Mouse (Mus musculus) stomach, embryonic 14.5 days (tissue): ENCODE results near the gene Pirb. TPM values are rescaled to one million over a fixed set of nuclear protein-coding genes. Genes with fewer than 3 reads are reported as not detected.
A peak's percentile ranks its signal among the peaks of the same experiment; 100 is the strongest.

Experiments
- ATAC-seq: fragments of 200-750 bp; cut with Nextera tagmentation; 2 replicates; pipeline ENCODE4 v1.8.0; 2017; ENCODE audit warnings: low read depth, moderate TSS enrichment; ENCODE audit not compliant: insufficient number of reproducible peaks, insufficient read depth, low FRiP score
- H3K27ac ChIP-seq: fragments of 300-500 bp; sonication (generic); 2 replicates; pipeline ENCODE4 v1.5.1; 2014; ENCODE audit warnings: mild to moderate bottlenecking, low read length, moderate library complexity, mixed read lengths
- H3K27me3 ChIP-seq: fragments of 300-500 bp; sonication (generic); 2 replicates; pipeline ENCODE4 v1.6.1; 2014; ENCODE audit warnings: low read length, control low read depth, mixed read lengths; ENCODE audit not compliant: control insufficient read depth, insufficient read depth
- H3K36me3 ChIP-seq: fragments of 300-500 bp; sonication (generic); 2 replicates; pipeline ENCODE4 v1.6.1; 2014; ENCODE audit warnings: mild to moderate bottlenecking, control low read depth, low read length, moderate library complexity, mixed read lengths; ENCODE audit not compliant: control insufficient read depth, insufficient read depth
- H3K4me1 ChIP-seq: fragments of 300-500 bp; sonication (generic); 2 replicates; pipeline ENCODE4 v1.6.1; 2014; ENCODE audit warnings: low read length, control low read depth, mixed read lengths; ENCODE audit not compliant: control insufficient read depth, insufficient read depth
- H3K4me2 ChIP-seq: fragments of 300-500 bp; sonication (generic); replicated peaks from 2 replicates; pipeline ENCODE4 v1.6.1; 2014; ENCODE audit warnings: low read depth, low read length, control low read depth
- H3K4me3 ChIP-seq: fragments of 300-500 bp; sonication (generic); 2 replicates; pipeline ENCODE4 v1.5.1; 2014; ENCODE audit warnings: low read depth, low read length, control low read depth
- H3K9ac ChIP-seq: fragments of 300-500 bp; sonication (generic); replicated peaks from 2 replicates; pipeline ENCODE4 v1.6.1; 2014; ENCODE audit warnings: low read depth, mild to moderate bottlenecking, control low read depth, low read length, moderate library complexity, mixed read lengths
- H3K9me3 ChIP-seq: fragments of 300-500 bp; sonication (generic); 2 replicates; pipeline ENCODE4 v1.6.1; 2016; ENCODE audit warnings: low read depth, low read length, control low read depth; ENCODE audit not compliant: control insufficient read depth
- WGBS: fragments of 180-500 bp; shearing (Covaris S2); extraction: QIAGEN DNeasy Blood & Tissue Kit; methylation state at CpG from one replicate; pipeline ENCODE4 v1.1.7; 2014; 5-methylcytosine and 5-hydroxymethylcytosine counted together
- polyA plus RNA-seq: library from polyadenylated mRNA; unstranded; fragments of >200 nt; fragmentation: Nextera tagmentation; extraction: Ambion mirVana; gene quantifications from 2 replicates; pipeline ENCODE4 v1.2.1, GENCODE M21; 2014

The Pirb gene
- polyA plus RNA-seq, 1 experiment from 2014 or later, result 0.80 TPM

GRCm38 (mm10) chr7:3684698-3685097 lies 35.5 kb downstream of the Pirb start:
- no peaks in the 10 kb centered on the region for H3K27me3 ChIP-seq
- no peak overlapping the region for H3K4me3 ChIP-seq
- H3K4me1 ChIP-seq, result no peaks in the 10 kb centered on the region
- peaks cover 26% of the 10 kb centered on the region; the same call in 1 of the 2 replicates for H3K36me3 ChIP-seq
- H3K9ac ChIP-seq, result no peak overlapping the region
- 88% methylated on average over 8 of the region's 8 CpGs for WGBS
- no peaks in the 10 kb centered on the region for H3K9me3 ChIP-seq
- no peak overlapping the region for H3K27ac ChIP-seq
- ATAC-seq, result no peak
- H3K4me2 ChIP-seq, result no peak overlapping the region

GRCm38 (mm10) chr7:3683908-3684550 lies 36.2 kb downstream of the Pirb start:
- 87% methylated on average over 10 of the region's 10 CpGs for WGBS
- peaks cover 26% of the 10 kb centered on the region; the same call in 1 of the 2 replicates for H3K36me3 ChIP-seq
- no peak for ATAC-seq
- no peak overlapping the region for H3K4me3 ChIP-seq
- no peak overlapping the region for H3K9ac ChIP-seq
- H3K4me2 ChIP-seq, result no peak overlapping the region
- H3K27ac ChIP-seq, result no peak overlapping the region
- H3K27me3 ChIP-seq, result no peaks in the 10 kb centered on the region
- no peaks in the 10 kb centered on the region for H3K4me1 ChIP-seq
- H3K9me3 ChIP-seq, result no peaks in the 10 kb centered on the region

GRCm38 (mm10) chr7:3677342-3677741 lies 42.8 kb downstream of the Pirb start, which contains the start of gene Tmc4:
Gene Tmc4 (minus strand): TSS chr7:3677553.
- Histone ChIP-seq H3K9ac (no peak within 1 kb of the TSS; the same call in 1 of the 2 replicates), H3K4me2 (peak within 1 kb of the TSS; percentile 45), H3K36me3 (no peaks in the 10 kb centered on the region; the same call in 1 of the 2 replicates), H3K4me1 (no peaks in the 10 kb centered on the region), H3K27ac (peak within 1 kb of the TSS; percentile 28; the same call in 1 of the 2 replicates), H3K27me3 (no peaks in the 10 kb centered on the region), H3K9me3 (no peaks in the 10 kb centered on the region), H3K4me3 (peak within 1 kb of the TSS; percentile 26)
- WGBS, result 49% methylated on average over 9 of the region's 9 CpGs
- ATAC-seq, result peak; percentile 82

GRCm38 (mm10) chr7:3676371-3676770 lies 43.8 kb downstream of the Pirb start:
- 81% methylated on average over 12 of the region's 12 CpGs for WGBS
- ATAC-seq, result peak; percentile 53; the same call in 1 of the 2 replicates

GRCm38 (mm10) chr7:3675228-3675548 lies 45.0 kb downstream of the Pirb start:
- no peaks in the 10 kb centered on the region; the same call in 1 of the 2 replicates for H3K36me3 ChIP-seq
- H3K9ac ChIP-seq, result no peak overlapping the region
- no peaks in the 10 kb centered on the region for H3K9me3 ChIP-seq
- WGBS, result 82% methylated on average over 3 of the region's 3 CpGs
- H3K4me3 ChIP-seq, result no peak overlapping the region
- no peaks in the 10 kb centered on the region for H3K27me3 ChIP-seq
- H3K4me1 ChIP-seq, result no peaks in the 10 kb centered on the region
- no peak overlapping the region for H3K4me2 ChIP-seq
- ATAC-seq, result no peak
- H3K27ac ChIP-seq, result no peak overlapping the region

More at GRCm38 (mm10) chr7:3676371-3676770, 43.8 kb downstream of the Pirb start:
- Histone ChIP-seq H3K36me3 (no peaks in the 10 kb centered on the region; the same call in 1 of the 2 replicates), H3K4me2 (peak overlapping the region; percentile 45), H3K9ac (no peak overlapping the region; the same call in 1 of the 2 replicates), H3K4me1 (no peaks in the 10 kb centered on the region), H3K9me3 (no peaks in the 10 kb centered on the region), H3K27ac (no peak overlapping the region; the same call in 1 of the 2 replicates), H3K4me3 (peak overlapping the region; percentile 26), H3K27me3 (no peaks in the 10 kb centered on the region)

GRCm38 (mm10) chr7:3674507-3675227 lies 45.5 kb downstream of the Pirb start:
- ATAC-seq, result peak; percentile 76; the same call in 1 of the 2 replicates
- Histone ChIP-seq H3K36me3 (no peaks in the 10 kb centered on the region; the same call in 1 of the 2 replicates), H3K27me3 (no peaks in the 10 kb centered on the region)

GRCm38 (mm10) chr7:3666921-3667391 lies 53.2 kb downstream of the Pirb start:
- peaks cover 11% of the 10 kb centered on the region; the same call in 1 of the 2 replicates for H3K36me3 ChIP-seq
- ATAC-seq, result no peak
- H3K27me3 ChIP-seq, result no peaks in the 10 kb centered on the region
- peak overlapping the region; percentile 22; the same call in 1 of the 2 replicates for H3K27ac ChIP-seq
- H3K9me3 ChIP-seq, result no peaks in the 10 kb centered on the region
- WGBS, result 17% methylated on average over 14 of the region's 14 CpGs
- H3K4me3 ChIP-seq, result no peak overlapping the region
- no peak overlapping the region for H3K9ac ChIP-seq
- H3K4me1 ChIP-seq, result 0 out of 2 replicates have a peak, but pooled peaks cover 10% of the 10 kb centered on the region
- H3K4me2 ChIP-seq, result peak overlapping the region; percentile 20

More at GRCm38 (mm10) chr7:3674507-3675227, 45.5 kb downstream of the Pirb start:
- 73% methylated on average over 10 of the region's 10 CpGs for WGBS
- Histone ChIP-seq H3K27ac (no peak overlapping the region), H3K4me1 (no peaks in the 10 kb centered on the region), H3K4me3 (no peak overlapping the region), H3K9me3 (no peaks in the 10 kb centered on the region), H3K9ac (no peak overlapping the region), H3K4me2 (no peak overlapping the region)
